Mouse (Mus musculus): ENCODE data around the gene Cox20. TPM values are rescaled to one million over a fixed set of nuclear protein-coding genes. Genes with fewer than 3 reads are reported as not detected.
"Not testable (repeated sequence)": the region's sequence is repeated elsewhere in the genome, so short reads cannot be mapped to it uniquely, and the experiment has no call there.

Cox20 gene
- 62.8 and 63.5 TPM in 2 replicates for polyA plus RNA-seq (2012; rRNA removed)

- H3K4me3 ChIP-seq (ENCODE audit: insufficient read depth, low read length), result peak within 1 kb of the TSS; percentile 60
- H3K27ac ChIP-seq (ENCODE audit: insufficient read depth, low read length), result peak within 1 kb of the TSS; percentile 98
- H3K4me1 ChIP-seq (ENCODE audit: control insufficient read depth, insufficient read depth, low read length), result peaks cover 6% of the 10 kb centered on the region
- TF ChIP-seq POLR2A (IDR thresholded peaks at IDR 0.05; ENCODE audit: extremely low read depth, insufficient read depth, low read length), result peak; percentile 65
- TF ChIP-seq CTCF (IDR thresholded peaks at IDR 0.05; ENCODE audit: extremely low read depth, insufficient read depth, low read length), result no peak
Measured at GRCm38 (mm10) chr1:178318389-178319184, at the start of gene Cox20. TSS of gene Cox20 (plus strand) at chr1:178319130.

GRCm38 (mm10) chr1:178270635-178271034 is 48.3 kb upstream of the Cox20 start:
- TF ChIP-seq POLR2A (IDR thresholded peaks at IDR 0.05; ENCODE audit: extremely low read depth, insufficient read depth, low read length), result no peak
- TF ChIP-seq CTCF (IDR thresholded peaks at IDR 0.05; ENCODE audit: extremely low read depth, insufficient read depth, low read length), result no peak
- Histone ChIP-seq H3K27ac (ENCODE audit: insufficient read depth, low read length) (no peak overlapping the region), H3K4me3 (ENCODE audit: insufficient read depth, low read length) (no peak overlapping the region), H3K4me1 (ENCODE audit: control insufficient read depth, insufficient read depth, low read length) (no peaks in the 10 kb centered on the region)

GRCm38 (mm10) chr1:178275174-178275730 is 43.7 kb upstream of the Cox20 start:
- H3K27ac ChIP-seq (ENCODE audit: insufficient read depth, low read length), result no peak overlapping the region
- H3K4me1 ChIP-seq (ENCODE audit: control insufficient read depth, insufficient read depth, low read length), result no peaks in the 10 kb centered on the region
- H3K4me3 ChIP-seq (ENCODE audit: insufficient read depth, low read length), result peak overlapping the region; percentile 34; the same call in 1 of the 2 replicates
- TF ChIP-seq CTCF (IDR thresholded peaks at IDR 0.05; ENCODE audit: extremely low read depth, insufficient read depth, low read length), result no peak
- TF ChIP-seq POLR2A (IDR thresholded peaks at IDR 0.05; ENCODE audit: extremely low read depth, insufficient read depth, low read length), result no peak

GRCm38 (mm10) chr1:178275738-178276053 is 43.2 kb upstream of the Cox20 start:
- TF ChIP-seq CTCF (IDR thresholded peaks at IDR 0.05; ENCODE audit: extremely low read depth, insufficient read depth, low read length), result no peak
- no peak for TF ChIP-seq POLR2A (IDR thresholded peaks at IDR 0.05; ENCODE audit: extremely low read depth, insufficient read depth, low read length)
- Histone ChIP-seq H3K4me1 (ENCODE audit: control insufficient read depth, insufficient read depth, low read length) (no peaks in the 10 kb centered on the region), H3K27ac (ENCODE audit: insufficient read depth, low read length) (no peak overlapping the region), H3K4me3 (ENCODE audit: insufficient read depth, low read length) (peak overlapping the region; percentile 34)

- TF ChIP-seq POLR2A (IDR thresholded peaks at IDR 0.05; ENCODE audit: extremely low read depth, insufficient read depth, low read length) (no peak), CTCF (IDR thresholded peaks at IDR 0.05; ENCODE audit: extremely low read depth, insufficient read depth, low read length) (no peak)
- no peaks in the 10 kb centered on the region for H3K4me1 ChIP-seq (ENCODE audit: control insufficient read depth, insufficient read depth, low read length)
- H3K27ac ChIP-seq (ENCODE audit: insufficient read depth, low read length), result peak overlapping the region; percentile 91
- peak overlapping the region; percentile 34 for H3K4me3 ChIP-seq (ENCODE audit: insufficient read depth, low read length)
Measured at GRCm38 (mm10) chr1:178276054-178276911, 42.6 kb upstream of the Cox20 start.

- not testable (repeated sequence) for H3K4me3 ChIP-seq (ENCODE audit: insufficient read depth, low read length); H3K4me1 ChIP-seq (ENCODE audit: control insufficient read depth, insufficient read depth, low read length); H3K27ac ChIP-seq (ENCODE audit: insufficient read depth, low read length)
Measured at GRCm38 (mm10) chr1:178283314-178283713, 35.6 kb upstream of the Cox20 start.

GRCm38 (mm10) chr1:178283946-178284720 is 34.8 kb upstream of the Cox20 start:
- Histone ChIP-seq H3K27ac (ENCODE audit: insufficient read depth, low read length) (no peak overlapping the region), H3K4me3 (ENCODE audit: insufficient read depth, low read length) (no peak overlapping the region), H3K4me1 (ENCODE audit: control insufficient read depth, insufficient read depth, low read length) (no peaks in the 10 kb centered on the region)
- TF ChIP-seq POLR2A (IDR thresholded peaks at IDR 0.05; ENCODE audit: extremely low read depth, insufficient read depth, low read length), result no peak

- H3K27ac ChIP-seq (ENCODE audit: insufficient read depth, low read length), result no peak overlapping the region
- H3K4me3 ChIP-seq (ENCODE audit: insufficient read depth, low read length), result no peak overlapping the region
- TF ChIP-seq CTCF (IDR thresholded peaks at IDR 0.05; ENCODE audit: extremely low read depth, insufficient read depth, low read length) (no peak), POLR2A (IDR thresholded peaks at IDR 0.05; ENCODE audit: extremely low read depth, insufficient read depth, low read length) (no peak)
- H3K4me1 ChIP-seq (ENCODE audit: control insufficient read depth, insufficient read depth, low read length), result no peaks in the 10 kb centered on the region
Measured at GRCm38 (mm10) chr1:178287601-178288176, 31.2 kb upstream of the Cox20 start.

GRCm38 (mm10) chr1:178291716-178292115 is 27.2 kb upstream of the Cox20 start:
- no peak overlapping the region for H3K27ac ChIP-seq (ENCODE audit: insufficient read depth, low read length)
- H3K4me1 ChIP-seq (ENCODE audit: control insufficient read depth, insufficient read depth, low read length), result peaks cover 2% of the 10 kb centered on the region
- TF ChIP-seq CTCF (IDR thresholded peaks at IDR 0.05; ENCODE audit: extremely low read depth, insufficient read depth, low read length) (no peak), POLR2A (IDR thresholded peaks at IDR 0.05; ENCODE audit: extremely low read depth, insufficient read depth, low read length) (no peak)
- H3K4me3 ChIP-seq (ENCODE audit: insufficient read depth, low read length), result no peak overlapping the region
